Mouse (Mus musculus) kidney, adult 9 months (tissue): ENCODE results near the gene En1.

Experiments
- DNase-seq: peaks from one replicate; pipeline ENCODE4 v3.0.0; 2022

En1 gene

DNA sequence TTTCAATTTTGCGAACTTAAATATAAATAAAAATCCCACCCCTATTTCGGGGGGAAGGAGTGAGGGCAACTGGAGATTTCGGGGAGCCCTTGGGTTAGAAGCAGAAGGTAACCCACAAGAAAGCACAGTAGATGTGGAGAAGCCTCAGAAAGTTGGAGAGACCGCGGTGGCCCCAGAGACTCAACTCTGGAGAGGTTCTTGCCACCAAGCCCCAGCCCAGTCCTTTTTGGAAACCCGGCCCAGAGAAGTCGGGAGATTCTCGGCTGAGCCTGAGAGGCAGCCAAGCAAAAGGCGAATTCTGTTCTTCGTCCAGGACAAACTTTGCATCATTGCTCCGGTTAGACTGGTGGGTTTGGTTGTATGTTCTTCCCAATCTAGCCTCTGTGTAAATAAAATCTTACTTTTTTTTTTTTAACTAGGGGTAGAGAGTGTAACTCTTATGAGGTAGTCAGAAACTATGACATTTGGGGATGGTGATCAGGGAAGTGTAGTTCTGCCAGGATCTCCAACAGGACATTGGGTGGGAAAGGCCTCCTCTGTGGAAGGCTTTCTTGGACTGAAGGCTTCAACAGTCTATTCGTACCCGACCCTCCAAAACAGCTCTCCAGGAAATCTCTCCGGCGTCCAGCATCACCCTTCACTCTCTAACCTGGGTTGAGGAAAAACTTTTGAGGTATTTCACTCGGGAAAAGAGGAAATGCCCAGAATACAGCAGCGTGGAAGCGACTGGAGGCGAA is 1.5 kb upstream of the En1 start:
- no peak for DNase-seq

DNA sequence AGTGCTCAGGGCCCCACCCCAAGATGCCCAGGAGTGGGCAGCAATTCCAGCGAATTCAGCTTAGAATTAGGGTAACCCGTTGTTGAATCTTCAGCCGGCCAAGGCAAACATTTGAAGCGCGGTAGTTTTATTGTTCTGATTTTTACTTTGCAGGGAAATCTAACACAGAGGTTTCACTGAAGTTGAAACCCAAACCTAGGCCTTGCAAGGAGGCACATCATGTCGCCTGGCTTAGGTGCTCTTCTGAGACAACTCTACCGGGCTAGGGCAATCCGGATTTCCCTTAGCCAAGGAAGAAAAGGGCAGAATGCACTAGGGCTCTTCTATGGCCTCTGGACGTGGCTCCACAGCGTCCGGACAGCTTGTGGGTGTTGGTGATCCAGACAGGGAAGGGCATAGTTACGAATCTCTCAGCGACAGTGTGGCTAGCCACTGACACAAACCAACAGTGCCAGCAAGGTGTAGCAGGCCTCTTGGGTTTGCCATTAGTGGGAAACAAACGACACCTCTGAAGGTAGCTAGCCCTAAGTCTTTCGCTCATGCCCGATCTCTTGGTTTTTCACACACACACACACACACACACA is 873 bp upstream of the En1 start:
- DNase-seq: no peak

DNA sequence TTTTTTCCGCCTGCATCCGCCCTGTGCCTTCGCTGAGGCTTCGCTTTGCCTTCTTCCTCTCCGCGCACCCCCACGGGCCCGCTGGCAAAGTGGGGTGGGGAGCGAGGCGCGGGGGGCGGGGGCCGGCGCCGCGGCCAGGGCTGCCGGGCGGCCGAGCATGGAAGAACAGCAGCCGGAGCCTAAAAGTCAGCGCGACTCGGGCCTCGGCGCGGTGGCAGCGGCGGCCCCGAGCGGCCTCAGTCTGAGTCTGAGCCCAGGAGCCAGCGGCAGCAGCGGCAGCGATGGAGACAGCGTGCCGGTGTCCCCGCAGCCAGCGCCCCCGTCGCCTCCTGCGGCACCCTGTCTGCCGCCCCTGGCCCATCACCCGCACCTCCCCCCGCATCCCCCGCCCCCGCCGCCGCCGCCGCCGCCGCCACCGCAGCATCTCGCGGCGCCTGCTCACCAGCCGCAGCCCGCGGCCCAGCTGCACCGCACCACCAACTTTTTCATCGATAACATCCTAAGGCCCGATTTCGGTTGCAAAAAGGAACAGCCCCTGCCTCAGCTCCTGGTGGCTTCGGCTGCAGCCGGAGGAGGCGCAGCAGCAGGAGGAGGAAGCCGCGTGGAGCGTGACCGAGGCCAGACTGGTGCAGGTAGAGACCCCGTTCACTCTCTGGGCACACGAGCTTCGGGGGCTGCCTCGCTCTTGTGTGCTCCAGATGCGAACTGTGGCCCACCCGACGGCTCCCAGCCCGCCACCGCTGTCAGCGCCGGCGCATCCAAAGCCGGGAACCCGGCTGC is 848 bp downstream of the En1 start:
- no peak for DNase-seq

DNA sequence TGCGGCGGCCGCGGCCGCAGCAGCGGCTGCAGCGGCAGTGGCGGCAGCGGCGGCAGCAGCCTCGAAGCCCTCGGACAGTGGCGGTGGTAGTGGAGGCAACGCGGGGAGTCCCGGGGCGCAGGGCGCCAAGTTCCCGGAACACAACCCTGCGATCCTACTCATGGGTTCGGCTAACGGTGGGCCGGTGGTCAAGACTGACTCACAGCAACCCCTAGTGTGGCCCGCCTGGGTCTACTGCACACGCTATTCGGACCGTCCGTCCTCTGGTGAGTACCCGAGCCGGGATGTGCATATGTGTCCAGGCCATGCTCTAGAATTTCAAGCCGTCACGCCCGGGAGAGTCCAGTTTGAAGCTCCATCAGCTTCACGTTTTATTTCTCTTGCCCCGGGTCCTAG is 1.4 kb downstream of the En1 start:
- DNase-seq: no peak

DNA sequence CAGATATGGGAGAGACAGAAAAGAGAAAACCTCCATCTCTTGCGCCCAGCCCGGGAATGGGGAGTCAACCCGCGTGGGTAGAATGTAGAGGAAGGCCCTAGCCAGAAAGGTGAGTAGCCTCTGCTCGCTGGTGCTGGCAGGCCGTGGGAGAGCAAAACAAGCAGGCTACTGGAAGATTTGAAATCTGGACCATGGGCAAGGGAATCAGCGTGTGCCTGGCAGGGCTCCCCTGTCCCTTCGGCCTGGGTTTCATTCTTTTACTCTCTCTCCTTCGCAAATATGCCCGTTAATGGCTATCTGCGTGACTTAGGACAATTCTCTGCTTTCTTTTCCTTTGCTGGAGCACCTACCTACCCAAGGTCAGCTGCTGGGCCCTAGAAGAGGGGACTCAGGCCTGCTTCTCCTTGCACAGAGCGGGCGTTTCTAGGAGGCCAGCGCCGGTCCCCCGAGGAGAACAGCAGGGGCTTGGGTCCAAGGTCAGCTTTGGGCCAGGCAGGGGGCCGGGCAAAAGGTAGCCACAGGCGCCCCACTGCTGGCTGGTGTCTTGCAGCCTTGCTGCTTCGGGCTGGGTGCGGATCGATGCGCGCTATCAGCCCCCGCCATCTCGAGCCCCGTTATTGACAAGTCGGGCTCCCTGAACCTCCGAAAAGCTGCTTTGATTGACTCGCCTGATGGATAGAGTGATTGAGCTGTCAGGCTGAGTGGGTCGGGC is 2.4 kb downstream of the En1 start:
- DNase-seq: no peak

DNA sequence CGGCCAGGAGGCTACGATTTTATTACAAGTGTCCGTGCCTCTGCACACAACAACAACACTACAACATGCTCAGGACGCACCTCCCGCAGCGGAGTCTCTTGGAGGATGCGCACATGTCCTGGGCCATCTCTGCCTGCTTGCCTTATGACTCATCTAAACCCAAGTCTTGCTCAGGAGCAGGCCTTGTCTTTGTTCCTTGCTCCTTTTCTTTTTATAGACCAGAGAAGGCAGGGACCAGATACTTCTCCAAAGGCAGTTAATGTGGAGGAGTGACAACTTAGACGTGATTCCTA is 2.9 kb downstream of the En1 start:
- no peak for DNase-seq

DNA sequence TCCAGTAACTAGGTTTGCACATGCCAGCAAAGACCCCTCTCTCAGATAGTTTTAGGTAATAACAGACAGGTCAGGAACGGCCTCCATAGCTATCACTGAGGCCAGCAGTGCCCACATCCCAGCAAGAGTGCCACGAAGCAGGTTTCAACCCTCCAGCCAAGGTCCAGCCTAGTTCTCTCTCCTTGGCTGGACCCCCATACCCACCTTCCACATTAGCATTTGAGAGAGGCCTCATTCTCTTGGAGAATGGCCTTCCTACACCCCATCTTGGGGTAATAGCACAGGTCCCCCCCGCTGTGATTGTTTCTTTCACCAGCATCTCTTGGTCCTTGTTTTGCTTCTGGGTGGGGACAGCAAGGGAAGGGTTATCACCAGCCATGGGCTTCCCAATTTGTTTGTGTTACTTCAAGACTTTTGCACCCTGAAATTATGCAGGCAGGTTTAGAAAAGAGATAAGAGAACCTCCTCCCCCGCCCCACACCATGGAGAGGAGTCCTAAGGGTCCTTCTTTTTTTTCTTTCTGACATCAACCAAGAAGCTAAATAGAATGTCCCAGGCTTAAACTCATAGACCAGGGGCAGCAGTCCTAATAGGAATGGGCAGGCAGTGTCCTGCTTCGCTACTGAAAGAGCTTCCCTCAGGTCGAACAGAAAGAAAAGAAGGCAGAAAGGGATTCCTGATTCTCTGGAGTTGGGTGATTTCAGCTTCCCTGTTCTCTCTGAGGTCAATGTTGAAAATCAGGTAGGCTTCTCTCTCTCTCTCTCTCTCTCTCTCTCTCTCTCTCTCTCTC is 3.5 kb downstream of the En1 start:
- no peak for DNase-seq

DNA sequence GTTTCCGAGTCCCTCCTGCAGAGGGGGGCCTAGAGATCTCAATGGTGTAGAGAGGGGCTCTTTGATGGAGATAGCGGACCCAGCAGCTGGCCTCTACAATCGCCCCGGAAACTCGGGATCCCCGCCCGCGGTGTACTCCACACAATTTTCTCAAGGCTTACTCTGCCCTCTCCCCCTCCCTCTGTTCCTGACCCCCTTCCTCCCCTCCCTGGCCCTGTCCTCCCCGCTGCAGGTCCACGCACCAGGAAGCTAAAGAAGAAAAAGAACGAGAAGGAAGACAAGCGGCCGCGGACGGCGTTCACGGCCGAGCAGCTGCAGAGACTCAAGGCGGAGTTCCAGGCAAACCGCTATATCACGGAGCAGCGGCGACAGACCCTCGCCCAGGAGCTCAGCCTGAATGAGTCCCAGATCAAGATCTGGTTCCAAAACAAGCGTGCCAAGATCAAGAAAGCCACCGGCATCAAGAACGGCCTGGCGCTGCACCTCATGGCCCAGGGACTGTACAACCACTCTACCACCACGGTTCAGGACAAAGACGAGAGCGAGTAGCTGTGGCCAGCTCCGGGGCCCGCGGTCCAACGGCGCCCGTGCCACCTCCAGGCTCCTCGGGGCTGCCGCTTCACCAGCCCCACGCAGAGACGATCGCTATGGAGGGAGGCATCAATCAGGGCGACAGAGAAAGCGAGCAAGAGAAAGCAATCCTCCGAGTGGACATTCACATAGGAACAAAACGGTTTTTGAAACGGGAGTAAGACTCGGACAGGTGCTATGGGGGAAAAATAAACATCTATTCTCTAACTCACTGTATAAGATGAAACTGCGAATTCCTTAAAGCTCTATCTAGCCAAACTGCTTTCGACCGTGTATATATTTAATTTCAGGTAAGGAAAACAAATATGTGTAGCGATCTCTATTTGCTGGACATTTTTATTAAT is 4.7 kb downstream of the En1 start:
- DNase-seq: no peak

DNA sequence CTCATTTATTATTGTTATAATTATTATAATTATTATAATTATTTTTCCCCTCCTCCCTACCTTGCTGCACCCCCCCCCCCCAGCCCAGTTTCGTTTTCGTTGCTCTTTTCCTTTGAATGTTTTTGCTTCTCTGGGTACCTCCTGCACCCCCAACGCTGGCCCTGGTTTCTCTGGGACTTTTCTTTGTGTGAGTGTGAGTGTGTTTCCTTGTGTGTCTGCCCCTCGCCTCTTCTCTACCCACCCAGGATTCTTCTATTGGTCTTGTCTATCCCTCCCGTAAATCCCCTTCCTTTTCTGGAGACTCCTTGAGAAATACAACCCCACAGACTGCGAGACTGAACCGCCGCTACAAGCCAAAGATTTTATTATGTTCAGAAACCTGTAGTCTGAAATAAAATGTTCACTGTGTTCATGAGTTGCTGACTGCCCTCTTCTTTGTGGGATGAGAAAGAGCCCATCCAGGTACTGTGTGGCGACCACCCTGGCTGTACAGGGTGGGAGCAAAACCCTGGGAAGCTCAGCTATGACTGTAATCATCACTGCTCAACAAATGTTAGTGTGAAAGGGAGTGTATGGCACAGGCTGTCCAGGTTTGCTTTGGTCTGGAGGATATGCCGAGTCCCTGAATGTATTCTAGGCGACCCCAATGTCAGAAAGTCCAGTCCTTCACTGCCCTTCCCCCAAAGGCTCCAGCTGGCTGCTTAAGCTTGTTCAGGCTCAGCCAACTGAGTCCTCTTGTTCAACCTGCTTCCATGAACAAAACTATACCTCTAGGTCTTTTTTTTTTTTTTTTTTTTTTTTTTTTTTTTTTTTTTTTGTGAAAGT is 5.6 kb downstream of the En1 start:
- no peak for DNase-seq

DNA sequence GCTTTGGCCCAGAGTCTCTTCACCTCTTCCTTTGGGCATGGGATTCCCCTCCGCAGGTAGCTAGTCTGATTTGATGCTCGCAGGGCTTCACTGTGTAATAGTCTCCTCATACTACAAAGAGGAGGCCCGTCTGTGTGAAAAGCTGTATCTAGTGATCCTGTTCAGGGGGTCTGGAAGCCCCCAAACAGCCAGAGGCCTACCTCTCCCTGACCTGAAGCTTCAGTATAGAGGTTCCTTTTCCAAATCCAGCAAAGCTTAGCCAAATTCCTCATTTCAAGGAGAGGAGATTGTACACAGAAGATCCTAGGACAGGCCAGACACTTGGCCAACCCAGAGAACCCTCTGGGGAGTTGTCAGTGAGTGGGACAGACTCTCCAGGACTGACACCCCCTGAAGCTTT is 6.2 kb downstream of the En1 start:
- no peak for DNase-seq

DNA sequence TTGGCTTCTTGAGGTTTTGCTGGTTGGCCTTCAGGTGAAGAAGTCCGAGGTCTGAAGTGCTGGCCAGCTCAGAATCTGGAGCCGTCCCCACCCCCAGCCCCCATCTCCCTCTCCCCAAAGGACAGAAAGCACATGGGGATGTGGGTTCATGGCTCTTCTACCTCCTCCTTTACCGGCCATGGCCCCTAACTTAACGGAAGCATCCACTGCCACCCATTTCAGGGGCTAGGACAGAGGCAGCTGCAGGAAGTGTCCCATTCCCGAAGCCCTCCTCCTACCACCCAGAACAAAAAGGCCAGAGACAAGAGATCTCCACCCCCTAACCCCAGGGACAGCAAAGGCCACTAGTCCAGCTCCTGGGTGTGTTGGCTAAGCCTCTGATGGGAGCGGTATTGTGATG is 7.4 kb downstream of the En1 start:
- DNase-seq: no peak

DNA sequence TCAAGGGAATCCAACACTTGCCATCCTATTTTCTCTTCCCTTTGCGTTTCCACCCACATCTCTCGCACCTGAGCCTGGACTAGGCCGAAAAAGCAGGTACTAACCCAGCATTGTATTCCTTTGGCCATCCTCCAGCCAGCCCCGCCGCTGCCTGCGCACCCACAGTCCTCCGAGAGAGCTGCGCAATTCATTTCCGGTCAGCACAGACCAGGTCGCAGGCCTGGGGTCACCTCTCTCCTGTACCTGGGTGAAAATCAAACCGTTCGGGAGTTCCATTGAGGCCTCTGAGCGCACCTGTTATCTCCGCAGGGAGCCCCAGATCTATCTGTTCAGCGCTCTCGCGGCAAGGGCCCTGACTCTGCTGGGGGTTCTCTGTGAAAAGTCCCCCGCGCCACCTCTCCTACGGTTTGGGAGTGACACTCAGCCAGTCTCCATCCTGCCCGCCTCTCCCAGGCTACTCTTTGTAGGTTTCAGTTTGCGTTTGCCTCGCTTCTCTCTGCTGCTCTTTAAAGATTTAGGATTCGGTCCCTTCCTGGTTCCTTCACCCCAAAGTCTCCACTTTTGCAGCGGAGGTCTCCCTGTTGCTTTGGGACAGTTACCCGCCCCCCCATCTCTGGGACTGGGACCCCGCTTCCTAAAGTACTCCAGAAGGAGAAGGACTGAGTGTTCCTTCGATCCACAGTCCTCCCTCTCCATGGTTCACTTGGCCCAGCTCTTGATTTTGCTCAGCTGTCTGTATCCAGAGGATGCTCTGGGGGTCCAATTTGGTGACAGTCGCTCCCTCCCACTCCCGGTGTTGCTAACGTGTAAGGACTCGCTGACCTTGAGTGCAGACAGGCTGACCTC is 11.5 kb downstream of the En1 start:
- DNase-seq: no peak

DNA sequence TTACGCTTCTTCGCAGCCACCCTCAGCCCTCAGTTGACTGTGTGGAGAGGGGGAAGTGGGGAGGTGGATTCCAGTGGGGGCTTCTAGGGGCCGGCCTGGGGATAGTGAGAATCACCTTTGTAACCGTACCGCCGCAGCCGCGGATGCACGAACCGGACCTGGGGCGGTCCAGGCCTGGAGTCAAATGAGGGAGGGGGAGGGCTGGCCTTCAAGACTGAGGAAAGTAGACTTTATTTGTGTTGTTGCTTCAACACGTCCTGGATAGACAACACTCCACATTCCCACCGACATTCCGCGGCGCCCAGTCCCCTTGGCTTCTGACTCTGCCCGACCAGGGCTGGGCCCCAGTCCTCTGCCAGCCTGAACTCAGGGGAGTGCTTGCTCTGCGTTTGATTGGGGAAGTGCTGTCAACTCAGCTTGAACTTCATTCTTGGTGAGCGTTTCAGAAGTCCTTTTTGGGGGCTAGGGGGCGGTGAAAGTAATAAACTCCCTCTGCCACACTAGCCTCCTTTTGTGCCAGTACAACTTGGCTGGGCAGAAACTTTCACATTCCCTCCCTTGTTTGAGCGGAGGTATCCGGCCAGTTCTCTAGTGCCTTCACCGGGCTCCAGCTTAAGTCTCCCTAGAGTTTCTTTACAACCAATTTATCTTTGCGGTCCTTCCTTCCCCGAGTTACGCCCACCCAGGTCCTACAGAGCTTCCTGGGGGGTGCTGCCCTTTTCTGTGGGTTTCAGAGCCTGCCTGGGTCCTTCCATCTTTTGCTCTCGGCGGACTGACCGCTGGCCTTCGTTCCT is 12.3 kb downstream of the En1 start:
- DNase-seq: no peak

DNA sequence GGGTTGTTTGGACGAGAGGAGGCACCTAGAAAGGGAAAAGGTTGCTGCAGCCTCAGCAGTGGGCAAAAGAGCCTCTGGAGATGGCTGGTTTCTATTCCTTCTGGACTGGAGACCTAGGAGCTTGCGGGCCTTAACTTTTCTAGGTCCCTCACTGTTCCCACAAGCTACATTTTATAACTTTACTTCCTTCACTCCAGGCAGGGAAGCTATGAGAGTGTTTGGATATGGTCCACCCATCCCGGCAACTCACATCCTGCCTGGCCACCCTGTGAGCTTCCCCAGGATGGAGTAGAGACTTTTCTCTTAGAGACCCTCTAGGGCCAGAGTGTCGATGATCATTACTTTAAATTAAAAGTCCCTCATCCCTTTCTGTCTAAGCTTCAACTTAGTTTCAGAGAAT is 13.3 kb downstream of the En1 start:
- DNase-seq: no peak

DNA sequence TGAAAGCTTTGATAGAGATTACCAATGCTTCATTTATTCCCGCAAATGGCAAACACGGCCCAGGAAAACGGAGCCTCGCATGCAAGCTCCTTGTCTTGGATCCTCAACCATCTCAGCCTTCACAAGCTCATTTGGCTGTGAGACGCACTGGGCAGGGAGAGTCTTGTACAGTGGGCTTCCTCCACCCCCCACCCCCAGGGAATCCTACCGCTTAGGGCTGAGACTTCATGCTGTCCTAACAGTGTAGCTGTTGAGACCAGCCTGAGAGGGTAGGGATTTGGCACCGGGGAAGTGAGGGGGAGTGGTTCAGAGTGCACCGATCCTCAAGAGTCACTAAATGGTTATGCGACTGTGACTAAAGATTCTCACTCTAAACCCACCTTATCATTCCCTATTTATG is 13.7 kb downstream of the En1 start:
- no peak for DNase-seq

DNA sequence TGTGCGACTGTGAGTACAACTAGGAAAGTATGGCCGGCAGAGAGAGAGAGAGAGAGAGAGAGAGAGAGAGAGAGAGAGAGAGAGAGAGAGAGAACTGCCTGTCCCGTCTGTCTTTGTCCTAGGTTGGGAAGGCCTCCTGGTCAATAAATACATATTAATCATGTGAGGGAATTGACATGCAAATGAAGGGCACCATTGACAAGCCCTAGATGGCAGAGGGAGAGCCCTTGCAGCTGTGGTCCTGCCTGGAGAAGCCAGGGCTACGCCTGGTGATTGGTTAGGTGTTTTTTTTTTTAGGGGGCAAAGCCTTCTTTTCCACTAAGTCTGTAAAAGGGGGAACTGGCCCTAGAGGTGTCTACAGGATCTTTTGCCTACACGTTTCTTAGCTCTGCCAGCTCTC is 19.2 kb downstream of the En1 start:
- DNase-seq: no peak

DNA sequence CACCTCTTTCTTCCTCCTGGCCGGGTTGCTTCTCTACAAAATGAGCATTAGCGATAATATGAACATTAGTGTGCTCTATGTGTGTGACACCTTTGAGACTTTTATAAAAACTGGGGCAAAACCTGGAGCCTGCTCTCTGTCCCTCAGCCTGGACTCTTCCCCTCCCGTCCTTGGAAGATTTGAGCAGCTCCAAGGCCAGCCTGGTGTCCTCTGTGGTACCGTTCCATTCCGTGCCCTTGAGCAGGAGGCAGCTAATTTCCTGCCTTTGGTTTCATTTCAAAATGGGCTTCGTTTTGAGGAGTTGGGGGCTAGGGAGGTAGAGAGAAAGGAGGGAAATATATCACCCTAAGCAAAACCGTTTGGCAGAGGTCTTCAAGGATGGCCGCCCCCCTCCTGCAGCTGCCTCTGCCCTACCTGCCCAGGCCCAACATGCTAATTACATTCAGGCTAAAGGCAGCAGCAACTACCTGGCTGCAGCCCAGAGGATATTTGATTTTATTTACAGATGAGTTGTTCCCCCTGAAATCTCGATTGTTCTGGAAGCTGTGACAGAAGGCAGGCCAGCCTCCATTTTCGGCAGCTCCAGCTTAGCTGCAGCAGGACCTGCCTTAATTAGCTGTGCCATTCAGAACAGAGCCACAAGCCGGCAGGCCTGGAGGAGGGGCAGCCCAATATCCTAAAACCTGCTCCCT is 24.9 kb downstream of the En1 start:
- no peak for DNase-seq

DNA sequence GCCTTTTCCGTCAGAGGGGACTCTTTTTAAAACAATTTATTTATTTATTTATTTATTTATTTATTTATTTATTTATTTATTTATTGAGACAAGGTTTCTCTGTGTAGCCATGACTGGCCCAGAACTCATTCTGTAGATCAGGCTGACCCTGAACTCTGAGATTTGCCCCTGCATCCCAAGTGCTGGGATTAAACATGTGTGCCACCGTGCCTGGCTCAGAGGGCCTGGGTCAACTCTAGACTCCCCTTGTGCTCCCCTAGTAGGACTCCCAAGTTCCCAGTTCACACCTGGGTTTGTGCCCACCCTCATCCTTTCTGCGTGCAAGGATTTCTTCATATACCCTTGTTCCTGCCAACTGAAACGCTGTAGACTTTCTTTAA is 25.4 kb downstream of the En1 start:
- DNase-seq: no peak

DNA sequence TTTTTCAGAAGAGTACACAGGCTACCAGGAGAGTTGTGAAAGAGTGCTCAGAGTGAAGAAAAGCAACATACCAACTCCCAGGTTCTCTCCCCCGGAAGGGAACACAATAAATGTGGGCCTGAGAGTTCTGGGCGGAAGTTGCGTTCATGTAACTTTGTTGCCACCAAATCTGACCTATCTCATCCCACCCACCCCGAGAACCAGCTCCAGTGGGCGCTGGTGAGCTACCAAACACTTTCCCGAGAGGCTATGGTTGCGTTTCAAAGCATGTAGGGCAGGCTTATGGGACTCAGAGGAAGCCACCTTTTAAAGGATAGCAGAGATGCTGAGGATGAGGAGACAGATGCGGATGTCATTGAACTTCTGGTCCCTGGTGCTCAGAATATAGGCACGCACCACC is 26.6 kb downstream of the En1 start:
- DNase-seq: no peak
